Mouse (Mus musculus): ENCODE measurements around the gene Kirrel3. TPM values are rescaled to one million over a fixed set of nuclear protein-coding genes. Genes with fewer than 3 reads are reported as not detected.

The Kirrel3 gene
- total RNA-seq, 2 experiments from 2014 or later, result not detected

DNA sequence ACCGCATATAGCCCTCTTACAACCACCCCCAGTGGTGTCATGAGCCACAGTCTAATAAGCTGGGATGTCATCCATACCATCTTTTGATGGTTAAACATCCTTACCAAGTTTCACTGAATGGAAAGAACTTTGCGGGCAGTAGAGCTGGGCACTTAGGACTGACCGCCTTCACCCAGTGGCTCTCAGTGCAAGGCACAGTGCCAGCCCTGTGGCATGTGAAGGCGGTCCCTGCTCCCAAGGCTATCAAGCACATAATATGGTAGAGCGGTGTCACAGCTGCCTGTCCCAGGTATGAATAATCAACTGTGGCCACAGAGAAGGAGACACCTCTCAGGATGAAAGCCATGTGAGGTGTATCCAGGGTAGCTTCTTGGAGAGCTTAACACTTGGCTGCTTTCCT, 433.3 kb downstream of the Kirrel3 start:
- ATAC-seq (replicated peaks; ENCODE audit: low FRiP score, poor library complexity, severe bottlenecking), result no peak

GRCm38 (mm10) chr9:34920116-34920515, 434.4 kb downstream of the Kirrel3 start:
- no peak for ATAC-seq (replicated peaks; ENCODE audit: low FRiP score, poor library complexity, severe bottlenecking)

- ATAC-seq (replicated peaks; ENCODE audit: low FRiP score, poor library complexity, severe bottlenecking), result no peak
These were observed 436.2 kb downstream of the Kirrel3 start for GRCm38 (mm10) chr9:34921941-34922340.

DNA sequence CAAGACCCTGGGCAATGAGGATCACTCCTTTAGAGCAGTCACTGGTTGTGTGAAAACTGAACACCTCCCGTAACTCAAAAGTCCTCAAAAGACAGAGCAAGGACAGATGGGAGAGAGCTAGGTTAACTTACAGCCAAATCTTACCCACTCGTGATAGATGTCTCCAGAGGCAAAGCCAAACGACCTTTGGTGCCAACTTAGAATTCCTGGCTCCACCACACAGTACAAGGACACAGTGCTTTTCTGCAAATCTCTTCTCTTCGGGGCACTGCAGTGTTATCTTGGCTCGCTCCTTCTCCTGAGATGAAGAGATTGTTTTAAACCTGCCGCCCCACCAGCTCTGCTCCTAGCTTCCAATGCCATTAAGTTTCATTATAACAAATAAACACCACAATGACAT, 437.0 kb downstream of the Kirrel3 start:
- no peak for ATAC-seq (replicated peaks; ENCODE audit: low FRiP score, poor library complexity, severe bottlenecking)

- ATAC-seq (replicated peaks; ENCODE audit: low FRiP score, poor library complexity, severe bottlenecking), result no peak
These were observed 437.6 kb downstream of the Kirrel3 start for GRCm38 (mm10) chr9:34923134-34923931.

GRCm38 (mm10) chr9:34925616-34926015, 439.9 kb downstream of the Kirrel3 start:
- ATAC-seq (replicated peaks; ENCODE audit: low FRiP score, poor library complexity, severe bottlenecking), result no peak

- ATAC-seq (replicated peaks; ENCODE audit: low FRiP score, poor library complexity, severe bottlenecking), result no peak
These were observed 444.7 kb downstream of the Kirrel3 start for GRCm38 (mm10) chr9:34930371-34930770.

- no peak for ATAC-seq (replicated peaks; ENCODE audit: low FRiP score, poor library complexity, severe bottlenecking)
These were observed 452.4 kb downstream of the Kirrel3 start for GRCm38 (mm10) chr9:34938140-34938539.

DNA sequence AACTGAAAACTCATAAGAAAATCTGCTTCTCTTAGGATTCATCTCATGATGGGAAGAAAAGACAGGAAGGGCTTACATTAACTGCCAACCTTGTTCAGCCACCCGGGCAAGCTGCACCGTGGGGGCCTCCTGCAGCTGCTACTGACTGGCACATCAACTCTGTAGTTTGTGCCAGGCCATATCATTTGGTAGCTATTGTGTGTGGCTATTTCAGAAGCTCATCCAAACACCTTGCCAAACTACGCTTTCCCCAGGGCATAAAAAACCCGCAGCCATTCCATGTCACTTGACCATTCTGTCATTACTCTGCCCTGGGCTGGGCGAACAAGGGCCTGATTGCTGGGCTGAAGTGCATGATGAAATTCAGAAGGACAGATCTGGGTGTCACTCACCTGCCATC, 453.9 kb downstream of the Kirrel3 start:
- ATAC-seq (replicated peaks; ENCODE audit: low FRiP score, poor library complexity, severe bottlenecking), result no peak

GRCm38 (mm10) chr9:34942122-34942831, 456.6 kb downstream of the Kirrel3 start:
- ATAC-seq (replicated peaks; ENCODE audit: low FRiP score, poor library complexity, severe bottlenecking), result no peak

DNA sequence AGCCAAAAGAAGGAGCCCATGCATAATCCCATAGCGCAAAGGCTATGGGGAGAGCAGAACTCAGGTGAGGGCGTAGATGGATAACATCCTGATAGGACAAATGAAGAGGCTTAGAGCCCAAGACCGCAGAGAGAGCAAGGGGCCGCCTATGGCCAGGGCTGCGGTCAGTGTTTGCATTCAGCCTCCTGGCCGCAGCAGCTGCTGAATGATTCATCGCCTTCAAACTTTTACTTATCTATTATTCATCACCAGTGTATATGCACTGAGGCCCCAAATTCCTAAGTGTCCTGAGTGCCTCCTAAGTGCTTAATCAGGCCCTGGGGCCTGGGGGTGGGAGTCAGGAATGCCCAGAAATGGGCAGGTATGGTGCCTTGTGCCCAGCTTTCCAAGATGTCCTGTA, 457.3 kb downstream of the Kirrel3 start:
- ATAC-seq (replicated peaks; ENCODE audit: low FRiP score, poor library complexity, severe bottlenecking), result no peak

DNA sequence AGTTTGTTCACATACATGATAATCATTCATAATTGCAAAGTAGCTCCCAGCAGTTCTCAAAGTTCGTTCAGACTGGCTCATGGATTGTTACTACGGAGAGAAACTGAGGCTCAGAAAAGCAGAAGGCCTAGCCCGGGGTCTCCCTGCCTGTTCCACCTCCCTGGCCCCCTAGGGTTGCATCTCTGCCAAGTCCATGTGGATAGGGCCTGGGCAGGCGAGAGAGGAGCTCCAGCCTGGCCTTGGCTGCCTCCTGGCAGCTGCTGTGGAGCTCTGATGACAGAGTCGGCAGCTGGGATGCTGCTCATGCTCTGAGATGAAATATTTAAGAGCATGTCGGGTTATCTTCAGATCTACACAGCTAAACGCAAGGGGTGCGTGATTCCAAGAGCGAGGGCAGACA, 459.6 kb downstream of the Kirrel3 start:
- no peak for ATAC-seq (replicated peaks; ENCODE audit: low FRiP score, poor library complexity, severe bottlenecking)

DNA sequence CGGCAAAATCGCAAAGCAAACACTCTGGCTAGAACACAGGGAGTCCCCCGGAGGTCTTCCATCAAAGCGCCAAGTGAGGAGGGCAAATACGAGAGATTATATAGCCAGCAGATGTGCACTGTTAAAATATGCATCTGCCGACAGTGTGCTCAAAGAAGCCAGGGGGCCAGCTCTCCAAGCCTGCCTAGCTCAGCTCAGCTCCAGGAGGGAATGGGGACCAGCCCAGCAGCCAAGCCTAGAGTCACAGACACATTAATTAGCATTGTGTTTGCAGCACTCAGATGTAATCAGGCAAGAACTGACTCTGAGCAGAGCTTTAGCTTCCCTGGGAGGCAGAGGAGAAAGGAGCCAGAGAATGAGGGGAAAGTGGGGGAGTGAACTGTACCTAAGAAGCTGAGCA, 461.6 kb downstream of the Kirrel3 start:
- no peak for ATAC-seq (replicated peaks; ENCODE audit: low FRiP score, poor library complexity, severe bottlenecking)

GRCm38 (mm10) chr9:34947717-34948116, 462.0 kb downstream of the Kirrel3 start:
- ATAC-seq (replicated peaks; ENCODE audit: low FRiP score, poor library complexity, severe bottlenecking), result no peak

GRCm38 (mm10) chr9:34953420-34953819, 467.7 kb downstream of the Kirrel3 start:
- no peak for ATAC-seq (replicated peaks; ENCODE audit: low FRiP score, poor library complexity, severe bottlenecking)

DNA sequence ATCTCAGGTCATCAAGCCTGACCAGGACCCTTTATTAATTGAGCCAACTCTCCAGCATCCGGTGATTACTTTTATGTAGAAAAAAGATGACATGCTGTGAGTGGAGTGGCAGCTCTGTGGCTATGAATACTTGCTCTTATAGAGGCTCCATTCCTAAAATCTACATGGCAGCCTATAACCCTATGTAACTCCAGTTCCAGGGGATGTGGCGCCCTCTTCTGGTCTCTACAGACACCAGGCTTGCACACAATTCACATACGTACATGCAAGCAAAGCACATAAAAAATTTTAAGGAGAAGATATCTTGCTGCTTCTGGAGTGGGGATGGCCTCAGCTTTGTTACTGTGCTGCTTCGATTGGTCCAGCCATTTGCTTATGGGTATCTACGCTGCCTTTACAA, 468.5 kb downstream of the Kirrel3 start:
- no peak for ATAC-seq (replicated peaks; ENCODE audit: low FRiP score, poor library complexity, severe bottlenecking)

- no peak for ATAC-seq (replicated peaks; ENCODE audit: low FRiP score, poor library complexity, severe bottlenecking)
These were observed 470.8 kb downstream of the Kirrel3 start for GRCm38 (mm10) chr9:34956512-34956911.

DNA sequence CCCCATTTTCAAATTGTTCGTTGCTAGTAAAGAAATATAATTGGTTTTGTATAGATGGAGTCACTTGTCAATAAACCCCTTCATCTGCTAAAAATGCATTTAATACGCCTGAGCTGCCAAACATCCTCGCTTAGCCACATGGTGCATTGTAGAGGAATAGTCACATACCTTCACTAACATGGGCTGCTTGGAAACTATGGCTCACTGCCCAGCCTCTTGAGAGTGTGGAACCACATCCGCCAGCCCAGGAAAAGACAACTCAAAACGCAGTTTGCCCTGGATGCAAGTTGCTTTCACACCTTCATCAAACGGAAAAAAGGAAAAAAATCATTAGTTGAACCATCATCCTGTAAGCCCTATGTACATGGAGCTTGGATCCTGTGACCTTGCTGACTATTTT, 472.0 kb downstream of the Kirrel3 start:
- ATAC-seq (replicated peaks; ENCODE audit: low FRiP score, poor library complexity, severe bottlenecking), result no peak

DNA sequence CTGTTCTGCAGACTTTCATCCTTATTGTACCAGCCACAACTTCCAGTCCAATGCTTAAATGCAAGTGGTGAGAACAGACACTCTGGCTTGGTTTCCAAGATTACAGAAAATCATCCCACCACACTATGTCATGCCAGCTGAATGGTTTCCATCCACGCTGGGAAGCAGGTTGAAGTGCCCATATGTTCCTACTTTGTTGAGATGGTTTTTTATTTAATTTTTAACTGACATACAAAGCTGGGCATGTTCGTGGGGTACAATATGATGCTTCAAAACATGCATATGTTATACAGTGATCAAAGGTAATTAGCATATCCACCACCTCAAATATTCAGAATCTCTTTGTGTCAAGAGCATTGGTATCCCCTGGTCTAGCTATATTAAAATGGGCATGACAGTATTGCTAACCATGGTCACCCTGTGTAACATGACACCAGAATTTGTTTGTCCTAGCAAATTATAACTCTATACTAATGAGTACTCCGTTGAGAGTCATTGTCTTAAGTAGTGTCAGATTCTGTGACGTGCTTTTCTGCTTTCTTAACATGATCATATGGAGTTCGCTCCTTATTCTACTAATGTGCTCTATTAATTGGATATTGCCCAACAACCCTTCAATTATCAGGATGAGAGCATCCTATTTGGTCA, 472.6 kb downstream of the Kirrel3 start:
- ATAC-seq (replicated peaks; ENCODE audit: low FRiP score, poor library complexity, severe bottlenecking), result no peak

GRCm38 (mm10) chr9:34960736-34961135, 475.0 kb downstream of the Kirrel3 start:
- ATAC-seq (replicated peaks; ENCODE audit: low FRiP score, poor library complexity, severe bottlenecking), result no peak

GRCm38 (mm10) chr9:34961171-34961570, 475.5 kb downstream of the Kirrel3 start:
- ATAC-seq (replicated peaks; ENCODE audit: low FRiP score, poor library complexity, severe bottlenecking), result no peak
